Mouse (Mus musculus): ENCODE measurements around the gene Aldh16a1. TPM values are rescaled to one million over a fixed set of nuclear protein-coding genes. Genes with fewer than 3 reads are reported as not detected.

The Aldh16a1 gene
- total RNA-seq (2022): 10 to 100 TPM; 76.3 to 79.7 (median 77.2) TPM

- peak; percentile 93 for DNase-seq
Observed at GRCm38 (mm10) chr7:45154096-45154992, at the start of gene Aldh16a1, which contains the start of gene Pih1d1. TSS of gene Aldh16a1 (minus strand) at chr7:45154584. TSS of gene Pih1d1 (plus strand) at chr7:45154303.

GRCm38 (mm10) chr7:45202654-45203053, 48.3 kb upstream of the Aldh16a1 start:
- DNase-seq: no peak

- DNase-seq: no peak
Observed at GRCm38 (mm10) chr7:45198961-45199360, 44.6 kb upstream of the Aldh16a1 start.

- peak; percentile 51 for DNase-seq
Observed at GRCm38 (mm10) chr7:45198435-45198834, 44.1 kb upstream of the Aldh16a1 start.

- DNase-seq: no peak
Observed at GRCm38 (mm10) chr7:45196994-45197393, 42.6 kb upstream of the Aldh16a1 start.

- DNase-seq: no peak
Observed at GRCm38 (mm10) chr7:45196176-45196535, 41.8 kb upstream of the Aldh16a1 start.

GRCm38 (mm10) chr7:45195341-45196175, 41.2 kb upstream of the Aldh16a1 start:
- no peak for DNase-seq

- DNase-seq: no peak
Observed at GRCm38 (mm10) chr7:45193871-45194785, 39.7 kb upstream of the Aldh16a1 start.

GRCm38 (mm10) chr7:45193406-45193805, 39.0 kb upstream of the Aldh16a1 start:
- no peak for DNase-seq

GRCm38 (mm10) chr7:45192585-45193310, 38.4 kb upstream of the Aldh16a1 start:
- DNase-seq: no peak

- DNase-seq: no peak
Observed at GRCm38 (mm10) chr7:45191803-45192363, 37.5 kb upstream of the Aldh16a1 start.

GRCm38 (mm10) chr7:45191161-45191560, 36.8 kb upstream of the Aldh16a1 start:
- DNase-seq: no peak

- DNase-seq: no peak
Observed at GRCm38 (mm10) chr7:45190186-45190585, 35.8 kb upstream of the Aldh16a1 start.

- no peak for DNase-seq
Observed at GRCm38 (mm10) chr7:45189600-45189999, 35.2 kb upstream of the Aldh16a1 start.

GRCm38 (mm10) chr7:45185921-45186320, 31.5 kb upstream of the Aldh16a1 start:
- no peak for DNase-seq

GRCm38 (mm10) chr7:45183672-45184071, 29.3 kb upstream of the Aldh16a1 start:
- DNase-seq: no peak

GRCm38 (mm10) chr7:45182606-45183005, 28.2 kb upstream of the Aldh16a1 start:
- no peak for DNase-seq

- peak; percentile 82 for DNase-seq
Observed at GRCm38 (mm10) chr7:45182199-45182601, 27.8 kb upstream of the Aldh16a1 start.

GRCm38 (mm10) chr7:45181540-45181939, 27.2 kb upstream of the Aldh16a1 start:
- DNase-seq: no peak

- no peak for DNase-seq
Observed at GRCm38 (mm10) chr7:45180896-45181477, 26.6 kb upstream of the Aldh16a1 start, which contains the start of gene Pth2. TSS of gene Pth2 (plus strand) at chr7:45180995.

- no peak for DNase-seq
Observed at GRCm38 (mm10) chr7:45179469-45179868, 25.1 kb upstream of the Aldh16a1 start, which contains the start of gene Gfy. TSS of gene Gfy (minus strand) at chr7:45179569.

Measured in adrenal gland, adult 8-10 months (tissue).